Mouse (Mus musculus) monocyte, adult 2 months (primary cell): ENCODE measurements around the gene Sirt1.
"Not testable (repeated sequence)": the region's sequence is repeated elsewhere in the genome, so short reads cannot be mapped to it uniquely, and the experiment has no call there.

Experiments used
- DNase-seq, 2 experiments: peaks; one replicate each; pipeline ENCODE4 v3.0.0; 2022; ENCODE audit warnings: low spot score in 2 of 2, low read depth in 1 of 2

Gene Sirt1

DNA sequence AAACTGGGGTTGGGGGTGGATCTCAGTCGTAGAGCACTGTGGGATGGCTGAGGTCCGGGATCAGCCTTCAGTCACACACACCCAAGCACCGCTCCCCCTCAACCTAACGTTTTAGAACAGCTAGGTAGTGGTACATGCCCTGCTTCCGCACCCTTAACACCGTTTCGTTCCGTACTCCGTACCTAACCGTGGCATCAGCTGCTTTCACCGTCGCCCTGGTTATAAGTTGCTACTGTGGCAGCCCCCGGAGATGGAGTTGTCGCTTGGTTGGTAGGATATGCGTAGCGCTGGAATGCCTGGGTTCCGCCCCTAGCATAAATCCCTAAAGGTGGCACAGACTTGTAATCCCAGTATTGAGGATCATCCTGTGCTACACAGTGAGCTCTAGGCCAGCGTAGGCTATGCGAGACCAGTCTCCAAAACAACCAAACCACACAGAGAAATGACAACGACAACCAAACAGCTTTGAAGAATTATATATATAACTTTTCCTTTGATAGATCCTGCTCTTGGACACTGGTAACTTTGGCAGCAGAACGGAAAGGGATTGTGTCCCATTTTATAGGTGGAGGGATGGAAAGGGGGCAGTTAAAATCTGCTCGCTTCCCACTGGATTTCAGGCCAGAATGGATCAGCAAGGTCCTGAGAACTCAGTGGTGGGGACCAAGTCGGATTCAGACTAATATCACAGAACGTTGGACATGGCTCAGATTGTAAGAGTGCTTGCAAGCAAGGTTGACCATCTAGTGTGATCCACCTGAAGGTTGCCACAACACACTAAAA lies at the start of gene Sirt1:
Gene Sirt1 (minus strand): TSS at position 207 of the 783 bp plus-strand sequence.
- DNase-seq, result no peak

DNA sequence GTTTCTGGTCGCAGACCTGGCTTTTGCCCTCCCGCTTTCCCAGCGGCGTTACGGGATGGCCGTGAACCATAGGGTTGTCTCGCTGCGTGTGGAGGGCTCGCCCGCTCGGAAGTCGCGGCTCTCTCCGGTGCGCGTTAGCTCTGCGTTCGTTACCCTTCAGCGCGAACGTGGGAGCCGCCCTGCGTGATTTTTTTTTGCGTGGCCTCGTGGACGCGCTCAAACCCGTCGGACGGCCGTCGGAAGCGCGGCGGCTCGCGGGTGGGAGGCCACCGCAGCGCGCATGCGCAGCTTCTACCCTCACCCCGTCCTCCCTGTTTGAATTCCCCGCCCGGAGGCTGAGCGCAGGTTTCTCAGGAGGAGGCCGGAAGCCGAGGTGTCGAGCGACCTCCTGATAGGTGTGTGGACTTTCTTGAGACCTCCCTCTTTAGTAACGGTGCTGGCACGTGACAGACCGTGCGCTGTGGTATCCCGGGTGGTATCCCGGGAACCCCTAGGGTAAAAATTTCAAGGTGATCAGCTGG lies 48.3 kb upstream of the Sirt1 start, which contains the start of gene Ctnna3:
Gene Ctnna3 (plus strand): TSS at position 314 of the 521 bp plus-strand sequence.
- DNase-seq, result peak; percentile 50 to 65

DNA sequence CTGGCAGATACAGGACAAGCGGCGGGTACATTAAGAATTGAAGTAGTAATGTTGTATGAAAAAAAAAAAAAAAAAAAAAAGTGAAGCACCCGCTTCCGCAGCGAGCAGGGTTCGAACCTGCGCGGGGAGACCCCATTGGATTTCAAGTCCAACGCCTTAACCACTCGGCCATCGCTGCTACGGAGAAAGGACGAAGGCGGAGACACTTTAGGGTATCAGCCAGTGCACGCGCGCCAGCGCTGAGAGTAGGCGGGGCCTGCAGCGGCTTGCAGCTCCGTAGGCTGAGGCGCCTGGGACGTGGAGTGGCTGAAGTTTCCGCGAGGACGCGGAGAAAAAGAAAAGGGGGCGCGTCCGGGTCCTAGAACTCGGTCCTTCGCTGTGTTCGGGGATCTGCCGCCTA lies 47.9 kb upstream of the Sirt1 start:
- DNase-seq, result peak; percentile 98 to 100

GRCm38 (mm10) chr10:63429023-63429340 lies 47.5 kb upstream of the Sirt1 start:
- no peak for DNase-seq

DNA sequence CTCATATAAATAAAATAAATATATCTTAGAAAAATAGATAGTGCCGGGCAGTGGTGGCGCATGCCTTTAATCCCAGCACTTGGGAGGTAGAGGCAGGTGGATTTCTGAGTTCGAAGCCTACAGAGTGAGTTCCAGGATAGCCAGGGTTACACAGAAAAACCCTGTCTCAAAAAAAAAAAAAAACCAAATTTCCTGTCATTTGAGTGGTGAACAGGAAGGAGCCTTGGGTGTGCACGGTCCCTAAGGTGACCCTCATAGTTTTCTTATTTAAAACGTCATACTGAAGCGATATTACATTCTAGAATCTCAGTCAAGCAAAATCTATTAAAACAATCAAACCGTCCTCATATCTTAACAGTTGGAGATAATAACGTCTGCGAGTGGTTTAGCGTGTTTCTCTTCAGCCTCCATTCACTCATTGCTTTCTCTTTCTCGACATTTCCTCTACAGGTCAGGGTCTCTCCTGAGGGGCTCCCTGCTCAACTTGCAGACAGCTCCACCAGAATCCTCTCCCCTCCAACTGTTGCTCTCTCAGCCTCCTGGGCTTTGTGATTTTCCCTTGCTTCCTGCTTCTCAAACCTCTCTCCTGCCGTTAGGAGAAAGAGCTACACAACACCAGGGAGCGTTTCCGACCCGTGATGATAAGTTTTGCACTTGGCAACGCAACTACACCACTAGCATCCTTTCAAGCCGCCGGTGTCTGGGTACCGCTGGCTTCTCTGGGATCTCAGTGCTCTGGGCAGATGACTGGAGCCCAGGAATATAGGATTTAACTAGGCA lies 46.9 kb upstream of the Sirt1 start:
- no peak for DNase-seq

GRCm38 (mm10) chr10:63427146-63427545 lies 45.6 kb upstream of the Sirt1 start:
- DNase-seq, result no peak

DNA sequence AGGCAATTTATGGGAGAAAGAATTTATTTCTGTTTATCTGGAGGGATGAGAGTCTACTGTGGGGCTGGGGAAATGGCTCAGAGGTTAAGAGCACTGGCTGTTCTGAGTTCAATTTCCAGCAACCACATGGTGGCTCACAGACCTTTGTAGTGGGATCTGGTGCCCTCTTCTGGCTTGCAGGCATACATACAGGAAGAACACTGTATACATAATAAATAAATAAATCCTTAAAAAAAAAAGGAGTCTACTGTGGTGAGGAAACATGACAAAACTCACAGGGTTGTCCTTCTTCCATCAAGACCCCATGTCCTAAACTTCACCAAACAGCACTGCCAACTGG lies 42.9 kb upstream of the Sirt1 start:
- peak in 1 of 2 experiments; percentile 37 for DNase-seq

DNA sequence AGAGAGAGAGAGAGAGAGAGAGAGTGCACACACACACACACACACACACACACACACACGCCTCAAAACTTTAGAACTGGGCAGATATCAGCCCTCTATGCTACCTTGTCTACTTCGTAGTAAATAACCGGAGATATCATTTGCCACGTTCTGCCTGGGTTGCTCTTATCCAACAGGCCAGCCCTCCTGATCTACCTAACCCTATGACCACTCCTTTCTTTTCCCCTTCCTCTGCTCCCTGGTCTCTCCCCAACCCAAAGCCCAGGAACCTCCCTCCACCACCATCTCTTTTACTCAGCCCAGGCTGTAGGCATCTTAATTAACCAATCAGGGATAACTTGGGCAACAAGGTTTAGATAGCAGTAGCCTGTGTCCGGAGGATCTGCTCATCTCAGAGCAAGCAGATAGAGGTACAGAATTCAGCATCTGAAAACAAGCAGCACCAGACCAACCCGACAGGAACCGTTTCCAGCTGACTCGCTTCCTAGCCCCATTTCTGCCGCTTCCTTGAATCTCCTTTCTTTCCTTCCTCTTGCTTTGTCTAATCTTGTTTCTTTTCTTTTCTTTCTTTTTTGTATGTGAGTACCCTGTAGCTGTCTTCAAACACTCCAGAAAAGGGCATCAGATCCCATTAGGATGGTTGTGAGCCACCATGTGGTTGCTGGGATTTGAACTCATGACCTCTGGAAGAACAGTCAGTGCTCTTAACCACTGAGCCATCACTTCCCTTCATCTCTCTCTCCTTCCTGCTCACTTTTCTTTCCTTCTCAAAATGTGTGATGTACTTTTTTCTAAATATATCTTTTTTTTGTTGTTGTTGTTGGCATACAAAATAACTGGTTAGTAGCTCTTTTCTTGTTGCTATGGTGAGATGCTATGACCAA lies 42.3 kb upstream of the Sirt1 start:
- DNase-seq, result no peak

GRCm38 (mm10) chr10:63422736-63422992 lies 41.2 kb upstream of the Sirt1 start:
- no peak for DNase-seq

DNA sequence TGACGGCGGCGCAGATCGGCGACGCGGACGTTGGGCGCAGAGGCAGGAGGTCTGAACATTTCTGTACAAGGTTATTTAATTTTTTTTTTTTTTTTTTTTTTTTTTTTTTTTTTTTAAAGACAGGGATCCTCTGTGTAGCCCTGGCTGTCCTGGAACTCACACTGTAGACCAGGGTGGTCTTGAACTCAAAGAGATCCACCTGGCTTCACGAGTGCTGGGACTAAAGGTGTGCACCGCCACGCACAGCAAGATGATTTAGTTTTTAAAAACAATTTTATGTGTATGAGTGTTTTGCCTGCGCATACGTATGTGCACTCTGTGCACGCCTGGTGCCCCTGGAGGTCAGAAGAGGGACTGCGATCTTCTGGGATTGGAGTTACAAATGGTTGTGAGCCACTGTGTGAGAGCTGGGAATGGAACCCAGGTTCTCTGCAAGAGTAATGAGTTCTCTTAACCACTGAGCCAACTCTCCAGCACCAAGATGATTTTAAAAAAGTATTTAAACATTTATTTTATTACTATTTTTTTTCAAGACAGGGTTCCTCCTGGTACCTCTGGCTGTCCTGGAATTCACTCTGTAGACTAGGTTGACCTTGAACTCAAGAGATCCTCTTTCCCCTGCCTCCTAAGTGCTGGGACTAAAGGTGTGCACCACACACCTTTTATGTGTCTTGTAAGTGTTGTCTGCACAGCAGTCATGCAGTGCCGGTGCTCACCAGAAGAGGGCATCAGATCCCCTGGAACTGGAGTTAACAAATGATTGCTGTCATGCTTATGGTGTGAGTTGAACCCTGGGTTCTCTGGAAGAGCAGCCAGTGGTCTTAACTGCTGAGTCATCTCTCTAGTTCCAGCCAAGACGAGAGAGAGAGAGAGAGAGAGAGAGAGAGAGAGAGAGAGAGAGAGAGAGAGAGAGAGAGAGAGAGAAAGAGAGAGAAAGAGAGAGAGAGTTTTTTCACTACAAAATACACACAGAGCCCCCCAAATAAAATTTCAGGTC lies 40.5 kb upstream of the Sirt1 start, which contains the start of gene Gm7075:
Gene Gm7075 (minus strand): TSS at position 51 of the 997 bp plus-strand sequence.
- peak in 1 of 2 experiments; percentile 37 for DNase-seq

- no peak for DNase-seq
Measured at GRCm38 (mm10) chr10:63417061-63417460, 35.6 kb upstream of the Sirt1 start.

DNA sequence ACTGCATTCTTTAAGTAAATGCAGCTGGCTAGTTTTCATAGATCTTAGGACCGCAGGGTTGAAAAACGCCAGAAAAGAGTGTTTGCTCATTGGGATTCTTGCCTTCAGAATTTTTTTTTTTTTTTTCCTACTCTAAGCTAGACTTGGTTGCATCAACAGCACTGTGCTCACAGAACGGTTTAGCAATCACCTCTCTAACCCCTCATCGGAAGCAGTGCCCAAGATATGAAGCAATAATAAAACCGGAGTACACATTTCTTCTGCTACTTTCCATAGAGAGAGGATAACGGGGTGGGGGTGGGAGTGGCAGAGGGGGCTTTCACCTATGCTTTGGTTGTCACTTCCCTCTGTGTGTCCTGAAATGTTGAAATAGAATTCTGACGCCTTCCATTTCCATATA lies 34.3 kb upstream of the Sirt1 start:
- DNase-seq, result no peak

DNA sequence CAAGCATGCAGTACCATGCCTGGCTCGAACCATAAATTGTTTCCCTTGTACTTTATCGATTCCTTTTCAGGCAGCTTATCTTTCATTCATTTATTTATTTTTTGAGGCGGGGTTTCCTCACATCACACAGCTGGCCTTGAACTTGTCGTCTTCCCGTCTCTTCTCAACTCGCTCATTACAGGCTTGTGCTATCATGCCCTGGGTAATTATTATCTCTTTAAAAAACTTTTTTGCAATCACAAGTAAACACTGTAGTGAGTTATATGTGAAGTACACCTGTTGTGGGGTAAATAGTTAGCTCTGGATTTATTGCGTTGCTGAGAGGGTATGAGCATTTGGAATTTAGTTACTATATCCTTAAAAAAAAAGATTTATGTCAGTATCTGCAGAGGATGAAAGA lies 33.8 kb upstream of the Sirt1 start:
- DNase-seq, result no peak

DNA sequence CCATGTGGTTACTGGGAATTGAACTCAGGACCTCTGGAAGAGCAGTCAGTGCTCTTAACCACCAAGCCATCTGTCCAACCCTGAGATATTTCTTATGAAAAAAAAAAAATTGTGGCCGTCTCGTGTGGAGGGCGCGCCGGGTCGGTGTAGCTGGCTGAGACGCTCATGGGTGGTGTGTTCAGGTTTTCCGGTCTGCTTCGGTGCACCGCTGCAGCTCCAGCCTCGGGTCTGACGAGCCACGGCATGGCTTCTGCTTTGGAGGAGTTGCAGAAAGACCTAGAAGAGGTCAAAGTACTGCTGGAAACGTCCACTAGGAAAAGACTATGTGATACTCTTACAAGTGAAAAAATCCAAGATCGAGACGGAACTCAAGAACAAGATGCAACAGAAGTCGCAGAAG lies 31.3 kb upstream of the Sirt1 start:
- DNase-seq, result no peak

DNA sequence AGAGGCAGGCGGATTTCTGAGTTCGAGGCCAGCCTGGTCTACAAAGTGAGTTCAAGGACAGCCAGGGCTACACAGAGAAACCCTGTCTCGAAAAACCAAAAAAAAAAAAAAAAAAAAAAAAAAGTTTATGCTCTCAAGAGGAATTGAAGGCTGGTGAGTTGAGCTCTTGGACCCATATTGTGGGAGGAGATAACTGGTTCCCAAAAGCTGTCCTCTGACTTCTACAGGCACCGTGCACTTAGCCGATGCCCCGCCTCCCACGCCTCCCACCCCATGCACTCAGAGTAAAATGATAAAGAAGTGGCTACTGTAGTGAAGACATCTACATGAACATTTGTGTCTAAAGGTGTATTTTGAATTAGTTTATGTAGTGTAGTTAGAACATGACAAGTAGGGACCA lies 30.2 kb upstream of the Sirt1 start:
- DNase-seq, result not testable (repeated sequence)

DNA sequence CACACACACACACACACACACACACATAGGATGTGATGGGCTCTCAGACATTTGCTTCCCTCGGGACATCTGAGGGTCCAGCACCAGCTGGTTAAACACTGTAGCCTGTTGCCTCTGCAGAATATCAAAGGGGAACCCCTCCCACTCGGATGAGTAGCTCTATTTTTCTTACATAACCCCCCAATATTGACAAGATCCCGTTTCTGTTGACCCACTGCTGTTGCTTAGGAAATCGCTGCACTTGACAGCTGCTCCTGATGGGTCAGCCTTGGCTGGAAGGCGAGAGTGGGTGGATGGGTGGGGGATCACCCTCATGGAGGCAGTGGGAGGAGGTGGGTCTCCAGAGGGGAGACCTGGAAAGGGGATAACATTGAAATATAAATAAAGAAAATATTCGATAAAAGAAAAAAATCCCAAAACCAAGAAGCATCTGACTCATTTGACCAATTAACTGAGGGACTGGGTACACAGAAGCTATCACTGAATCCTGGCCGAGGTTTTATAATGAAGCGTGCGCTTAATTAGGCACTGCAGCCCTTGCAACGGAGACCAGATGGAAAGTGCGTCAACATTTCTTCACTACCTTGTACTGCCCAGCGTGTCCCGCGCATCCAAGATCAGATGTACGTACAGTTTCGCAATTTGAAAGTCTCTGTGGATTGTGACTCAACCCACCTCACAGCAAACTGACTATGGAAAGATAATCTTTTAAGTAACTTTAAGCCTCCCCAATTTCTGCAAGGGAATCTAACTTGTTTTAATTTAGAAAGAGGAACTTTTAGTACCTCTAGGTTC lies 28.9 kb upstream of the Sirt1 start:
- no peak for DNase-seq

- DNase-seq, result no peak
Measured at GRCm38 (mm10) chr10:63403636-63404035, 22.1 kb upstream of the Sirt1 start.

GRCm38 (mm10) chr10:63402731-63403504 lies 21.4 kb upstream of the Sirt1 start:
- DNase-seq, result no peak

DNA sequence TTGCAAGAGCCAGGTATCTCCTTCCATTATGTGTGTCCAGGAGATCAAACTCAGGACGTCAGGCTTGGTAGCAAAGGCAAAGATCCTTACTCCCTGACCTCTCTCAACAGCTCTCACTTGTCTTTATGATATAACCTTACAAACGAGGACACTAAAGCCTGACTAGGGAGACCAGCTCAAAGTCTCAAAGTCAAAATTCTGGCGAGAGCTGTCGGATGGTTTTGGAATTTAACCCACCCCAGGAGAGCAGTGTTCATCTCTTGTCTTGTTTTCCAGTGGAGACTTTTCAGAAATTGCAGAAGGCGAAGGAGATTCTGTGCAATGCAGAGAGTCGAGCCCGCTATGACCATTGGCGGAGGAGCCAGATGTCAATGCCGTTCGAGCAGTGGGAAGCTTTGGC lies 15.5 kb upstream of the Sirt1 start:
- DNase-seq, result no peak
